In genomic region chr5:112532894-112533293, GRCm38 (mm10) we compare ENCODE assay signal across 25 mouse cellular contexts. TPM values are rescaled to one million over a fixed set of nuclear protein-coding genes. Genes with fewer than 3 reads are reported as not detected.
A peak's percentile ranks its signal among the peaks of the same experiment; 100 is the strongest.
DNase-seq lines count a peak whose midpoint lies in the region; ATAC-seq and TF ChIP-seq lines count a peak whose summit lies in the region.
"Had no signal": no experiment of that assay in that cellular context is flagged by ENCODE, and none has a peak within 500 bp of the region (broad histone marks: within the 10 kb centered on the region; RNA-seq: fewer than 3 reads in every experiment).

No protein-coding gene starts in this region.

- peaks cover 9% of the 10 kb centered on the region for H3K9me3 ChIP-seq in midbrain, embryonic 10.5 days (replicated peaks)
- H3K9me3 ChIP-seq in midbrain, embryonic 14.5 days (ENCODE audit: control insufficient read depth, low read length) = no peaks in the 10 kb centered on the region; the same call in 1 of the 2 replicates
- H3K9me3 ChIP-seq: embryonic facial prominence, embryonic 12.5 days; intestine, embryonic 15.5 days; limb, embryonic 10.5 days; liver, embryonic 15.5 days had no signal

- 87% methylated on average over 5 of the region's 5 CpGs for WGBS in midbrain, embryonic 10.5 days
- 88% methylated on average over 5 of the region's 5 CpGs for WGBS in midbrain, embryonic 14.5 days

- peaks cover 54% of the 10 kb centered on the region for H3K4me1 ChIP-seq in midbrain, embryonic 10.5 days
- peaks cover 10% of the 10 kb centered on the region for H3K4me1 ChIP-seq in midbrain, embryonic 14.5 days (ENCODE audit: control insufficient read depth, insufficient read depth, low read length)
- H3K4me1 ChIP-seq: embryonic facial prominence, embryonic 12.5 days; intestine, embryonic 15.5 days; liver, embryonic 15.5 days; lung, embryonic 15.5 days had no signal

- no peak overlapping the region for H3K4me3 ChIP-seq in gastrocnemius, adult 2 months
- no peak overlapping the region for H3K4me3 ChIP-seq in midbrain, embryonic 10.5 days
- no peak overlapping the region for H3K4me3 ChIP-seq in midbrain, embryonic 14.5 days (replicated peaks; ENCODE audit: low read depth, low read length)
- H3K4me3 ChIP-seq: embryonic facial prominence, embryonic 12.5 days; intestine, embryonic 15.5 days; limb, embryonic 10.5 days; liver, embryonic 15.5 days; lung, embryonic 15.5 days had no signal

- peaks cover 82% of the 10 kb centered on the region for H3K27me3 ChIP-seq in midbrain, embryonic 10.5 days (ENCODE audit: low read depth, poor library complexity, severe bottlenecking)
- no peaks in the 10 kb centered on the region for H3K27me3 ChIP-seq in midbrain, embryonic 14.5 days (ENCODE audit: control insufficient read depth, insufficient read depth, low read length)
- H3K27me3 ChIP-seq: intestine, embryonic 15.5 days; liver, embryonic 15.5 days; lung, embryonic 15.5 days had no signal

- H3K9ac ChIP-seq in midbrain, embryonic 14.5 days (replicated peaks; ENCODE audit: low read length) = no peak overlapping the region
- H3K9ac ChIP-seq: embryonic facial prominence, embryonic 12.5 days; forebrain, postnatal 0 days; intestine, embryonic 15.5 days; liver, embryonic 15.5 days; lung, embryonic 15.5 days had no signal

- H3K27ac ChIP-seq in gastrocnemius, adult 2 months = no peak overlapping the region
- H3K27ac ChIP-seq in midbrain, embryonic 10.5 days (replicated peaks) = peak overlapping the region; percentile 14; the same call in 1 of the 2 replicates
- no peak overlapping the region for H3K27ac ChIP-seq in midbrain, embryonic 14.5 days (replicated peaks; ENCODE audit: low read depth, low read length)
- H3K27ac ChIP-seq: embryonic facial prominence, embryonic 12.5 days; intestine, embryonic 15.5 days; liver, embryonic 15.5 days; lung, embryonic 15.5 days had no signal

- H3K4me2 ChIP-seq in midbrain, embryonic 14.5 days (ENCODE audit: low read length) = no peak overlapping the region
- H3K4me2 ChIP-seq: embryonic facial prominence, embryonic 12.5 days; heart, embryonic 11.5 days; intestine, embryonic 15.5 days; liver, embryonic 15.5 days; lung, embryonic 15.5 days had no signal

- H3K36me3 ChIP-seq in midbrain, embryonic 10.5 days = no peaks in the 10 kb centered on the region
- no peaks in the 10 kb centered on the region for H3K36me3 ChIP-seq in midbrain, embryonic 14.5 days (ENCODE audit: control insufficient read depth, insufficient read depth, low read length)
- H3K36me3 ChIP-seq: embryonic facial prominence, embryonic 12.5 days; intestine, embryonic 15.5 days; limb, embryonic 10.5 days; liver, embryonic 15.5 days; lung, embryonic 15.5 days had no signal

- intact Hi-C loops in gastrocnemius, adult 2 months (cut with DNase I) = no loop called here
- intact Hi-C loops in gastrocnemius, postnatal 14 days (cut with DNase I; ENCODE audit: low total_unique reads) = no loop called here

- no peak for TF ChIP-seq CTCF in gastrocnemius, adult 2 months (IDR thresholded peaks at IDR 0.05)

- ATAC-seq in midbrain, embryonic 14.5 days (ENCODE audit: low FRiP score, low TSS enrichment) = no peak
- ATAC-seq: CD4-positive, CD25-positive, alpha-beta regulatory T cell, adult 4 months; forebrain, postnatal 0 days; intestine, embryonic 15.5 days; Patski had no signal

- peak; percentile 26 for DNase-seq in gastrocnemius, adult 2 months
- no peak for DNase-seq in gastrocnemius, postnatal 14 days
- no peak for DNase-seq in midbrain, embryonic 10.5 days (ENCODE audit: low spot score)
- DNase-seq in midbrain, embryonic 14.5 days = no peak
- peak; percentile 71 for DNase-seq in cerebellum, adult 8-10 months
- DNase-seq in cerebellum, postnatal 36 days = peak; percentile 63 to 80
- no peak for DNase-seq in embryo, embryonic 10.5 days (ENCODE audit: low spot score)
- DNase-seq in kidney, postnatal 25 days = no peak
- DNase-seq: adrenal gland, postnatal 36 days; forebrain, postnatal 0 days; kidney, adult 9 months; kidney, postnatal 4 days; layer of hippocampus, adult 9-11 months; lung, postnatal 4 days; thymus, adult 18-20 months had no signal

RNA-seq across cellular contexts. Expression of gene Sez6l, which starts 44.1 kb away (rescaled TPM):
- not detected for total RNA-seq in gastrocnemius, adult 2 months (2021)
- total RNA-seq in gastrocnemius, postnatal 14 days (2021) = under 1 TPM; 0.16 to 0.24 TPM
- polyA plus RNA-seq in midbrain, embryonic 10.5 days (2016; fragmentation: Nextera tagmentation; extraction: Ambion mirVana) = 1.7 and 2.7 TPM in 2 replicates
- 46.3 and 49.9 TPM in 2 replicates for polyA plus RNA-seq in midbrain, embryonic 14.5 days (2014; fragmentation: Nextera tagmentation; extraction: Ambion mirVana)
- total RNA-seq: granulocyte monocyte progenitor cell, adult 5-6 weeks; neutrophil, adult 5-6 weeks had no signal
- polyA plus RNA-seq: CD4-positive, CD25-positive, alpha-beta regulatory T cell, adult 4 months had no signal

Comparison
In these comparisons a context has a peak if more than half of its experiments do, and no peak if none do; other contexts are left out.
1. DNase-seq: peak in gastrocnemius, adult 2 months (single experiment), cerebellum, adult 8-10 months (single experiment) and cerebellum, postnatal 36 days (2 of 2); none in gastrocnemius, postnatal 14 days (single experiment), midbrain, embryonic 10.5 days (single experiment), midbrain, embryonic 14.5 days (single experiment), embryo, embryonic 10.5 days (single experiment) and kidney, postnatal 25 days (0 of 2).